Mouse (Mus musculus) C2C12 (cell line): Measurements from ENCODE around the gene Exoc4.

ENCODE experiments used
- CEBPB ChIP-seq: IDR thresholded peaks from one replicate; pipeline ENCODE4 v1.6.1; 2011; ENCODE audit warnings: low read depth, mild to moderate bottlenecking, control low read depth, moderate library complexity
- CTCF ChIP-seq: IDR thresholded peaks from one replicate; pipeline ENCODE4 v1.5.1; 2011; ENCODE audit not compliant: control insufficient read depth, insufficient read depth, insufficient read length
- FOSL1 ChIP-seq: IDR thresholded peaks from one replicate; pipeline ENCODE4 v1.8.0; 2011; ENCODE audit warnings: mild to moderate bottlenecking, low read length; ENCODE audit not compliant: poor library complexity, insufficient read depth, severe bottlenecking
- MAX ChIP-seq: IDR thresholded peaks from one replicate; pipeline ENCODE4 v1.6.1; 2011; ENCODE audit warnings: mild to moderate bottlenecking, control low read depth
- MYOD1 ChIP-seq: IDR thresholded peaks from one replicate; pipeline ENCODE4 v1.6.1; 2011; ENCODE audit warnings: low read depth; ENCODE audit not compliant: control insufficient read depth, insufficient read length
- USF1 ChIP-seq: IDR thresholded peaks from one replicate; pipeline ENCODE4 v1.6.1; 2011; ENCODE audit warnings: low read depth, mild to moderate bottlenecking, control low read depth, moderate library complexity

GRCm38 (mm10) chr6:33865752-33866151 lies 616.9 kb downstream of the Exoc4 start:
- TF ChIP-seq CTCF (no peak), MAX (no peak), USF1 (no peak), FOSL1 (no peak), CEBPB (no peak), MYOD1 (no peak)
